Mouse (Mus musculus) liver, embryonic 14.5 days (tissue): ENCODE results near the gene Shisa5. TPM values are rescaled to one million over a fixed set of nuclear protein-coding genes. Genes with fewer than 3 reads are reported as not detected.

Experiments
- ATAC-seq: fragments of 200-750 bp; cut with Nextera tagmentation; 2 replicates; pipeline ENCODE4 v1.8.0; 2017; ENCODE audit warnings: moderate number of reproducible peaks, mild to moderate bottlenecking, moderate library complexity; ENCODE audit not compliant: insufficient read depth
- DNase-seq, 3 experiments: peaks; one replicate each; pipeline ENCODE4 v3.0.0-alpha.2; 2012 to 2013; ENCODE audit warnings: low read depth in 3 of 3, low spot score in 3 of 3
- H3K27ac ChIP-seq: fragments of 300-500 bp; sonication (generic); 2 replicates; pipeline ENCODE4 v1.5.1; 2014; ENCODE audit warnings: moderate library complexity, mild to moderate bottlenecking, control low read depth, inconsistent platforms
- H3K27me3 ChIP-seq: fragments of 300-500 bp; sonication (generic); 2 replicates; pipeline ENCODE4 v1.6.1; 2014; ENCODE audit warnings: mild to moderate bottlenecking, low read length, moderate library complexity; ENCODE audit not compliant: control insufficient read depth, insufficient read depth
- H3K36me3 ChIP-seq: fragments of 300-500 bp; sonication (generic); replicated peaks from 2 replicates; pipeline ENCODE4 v1.6.1; 2014; ENCODE audit warnings: low read depth; ENCODE audit not compliant: control insufficient read depth, insufficient read depth
- H3K4me1 ChIP-seq, 2 experiments: fragments of 200-500 bp in 1 of 2; fragments of 300-500 bp in 1 of 2; sonication (generic) in 1 of 2; replicated peaks; 2 replicates each; pipeline ENCODE4 v1.6.1; 2012 to 2014; ENCODE audit warnings: antibody characterized with exemption in 1 of 2, inconsistent platforms in 1 of 2, low read length in 1 of 2; ENCODE audit not compliant: control insufficient read depth in 2 of 2, insufficient read depth in 2 of 2
- H3K4me2 ChIP-seq: fragments of 300-500 bp; sonication (generic); 2 replicates; pipeline ENCODE4 v1.6.1; 2014; ENCODE audit warnings: low read depth, mild to moderate bottlenecking, control low read depth, moderate library complexity
- H3K4me3 ChIP-seq, 2 experiments: fragments of 200-500 bp in 1 of 2; fragments of 300-500 bp in 1 of 2; sonication (generic) in 1 of 2; 2 replicates each; pipeline ENCODE4 v1.5.1; 2012 to 2014; ENCODE audit warnings: low read depth in 2 of 2, low read length in 2 of 2, mild to moderate bottlenecking in 2 of 2, control low read depth in 1 of 2, inconsistent platforms in 1 of 2, moderate library complexity in 1 of 2; ENCODE audit not compliant: insufficient read depth in 1 of 2
- H3K9ac ChIP-seq: fragments of 300-500 bp; sonication (generic); replicated peaks from 2 replicates; pipeline ENCODE4 v1.6.1; 2014; ENCODE audit warnings: mild to moderate bottlenecking, control low read depth, moderate library complexity
- H3K9me3 ChIP-seq: fragments of 300-500 bp; sonication (generic); 2 replicates; pipeline ENCODE4 v1.6.1; 2016; ENCODE audit warnings: low read length, mixed read lengths; ENCODE audit not compliant: control insufficient read depth
- CTCF ChIP-seq: IDR thresholded peaks from 2 replicates; pipeline ENCODE4 v1.5.1; 2016; ENCODE audit warnings: antibody characterized with exemption, low read depth, control low read depth
- EP300 ChIP-seq: IDR thresholded peaks from 2 replicates; pipeline ENCODE4 v1.6.1; 2016; ENCODE audit warnings: antibody characterized with exemption, low read depth
- WGBS: fragments of 180-500 bp; shearing (Covaris S2); extraction: QIAGEN DNeasy Blood & Tissue Kit; methylation state at CpG from one replicate; pipeline ENCODE4 v1.1.7; 2014; ENCODE audit not compliant: insufficient replicate concordance; 5-methylcytosine and 5-hydroxymethylcytosine counted together
- polyA plus RNA-seq, 2 experiments: library from polyadenylated mRNA; depleted of rRNA in 1 of 2; stranded (reverse) in 1 of 2; unstranded in 1 of 2; fragments of >200 nt; fragmentation: Nextera tagmentation in 1 of 2; extraction: Ambion mirVana in 1 of 2; gene quantifications; 2 replicates each; pipeline versions ENCODE4 v1.2.1 to v1.2.3; 2012 to 2014

Shisa5 gene
- polyA plus RNA-seq, 2 experiments: 14.9 to 16.0 TPM

GRCm38 (mm10) chr9:109052490-109053260, 14.3 kb downstream of the Shisa5 start:
- ATAC-seq (no peak), DNase-seq (no peak)
- peaks cover 0 to 10% of the 10 kb centered on the region in 2 experiments; a peak in 2 of 4 replicates for H3K4me1 ChIP-seq
- H3K4me3 ChIP-seq: no peak overlapping the region
- 80% methylated on average over 9 of the region's 9 CpGs for WGBS
- no peaks in the 10 kb centered on the region for H3K9me3 ChIP-seq
- no peak overlapping the region for H3K27ac ChIP-seq
- no peaks in the 10 kb centered on the region for H3K27me3 ChIP-seq
- no peak overlapping the region for H3K9ac ChIP-seq
- TF ChIP-seq EP300: no peak
- TF ChIP-seq CTCF: no peak
- no peak overlapping the region for H3K4me2 ChIP-seq
- H3K36me3 ChIP-seq: no peaks in the 10 kb centered on the region; the same call in 1 of the 2 replicates

- no peak for TF ChIP-seq EP300
- TF ChIP-seq CTCF: no peak
- 66% methylated on average over 3 of the region's 3 CpGs for WGBS
These were observed 15.0 kb downstream of the Shisa5 start for GRCm38 (mm10) chr9:109053366-109053765.

GRCm38 (mm10) chr9:109053851-109054250, 15.5 kb downstream of the Shisa5 start:
- H3K4me2 ChIP-seq: no peak overlapping the region
- ATAC-seq (no peak), DNase-seq (no peak)
- H3K27ac ChIP-seq: no peak overlapping the region
- no peak overlapping the region for H3K4me3 ChIP-seq
- peaks cover 5% of the 10 kb centered on the region for H3K36me3 ChIP-seq
- TF ChIP-seq EP300: no peak
- no peak for TF ChIP-seq CTCF
- 56% methylated on average over 6 of the region's 6 CpGs for WGBS
- H3K9me3 ChIP-seq: no peaks in the 10 kb centered on the region
- no peaks in the 10 kb centered on the region for H3K27me3 ChIP-seq
- peaks cover 2 to 13% of the 10 kb centered on the region in 2 experiments; a peak in 2 of 4 replicates for H3K4me1 ChIP-seq
- H3K9ac ChIP-seq: no peak overlapping the region

More at GRCm38 (mm10) chr9:109053366-109053765, 15.0 kb downstream of the Shisa5 start:
- H3K36me3 ChIP-seq: peaks cover 5% of the 10 kb centered on the region
- ATAC-seq (no peak), DNase-seq (no peak)
- H3K27ac ChIP-seq: no peak overlapping the region
- H3K27me3 ChIP-seq: no peaks in the 10 kb centered on the region
- H3K4me1 ChIP-seq: peaks cover 0 to 10% of the 10 kb centered on the region in 2 experiments; a peak in 2 of 4 replicates
- H3K4me3 ChIP-seq: no peak overlapping the region
- H3K9ac ChIP-seq: no peak overlapping the region
- no peak overlapping the region for H3K4me2 ChIP-seq
- no peaks in the 10 kb centered on the region for H3K9me3 ChIP-seq

- Histone ChIP-seq H3K9ac (no peak overlapping the region; the same call in 1 of the 2 replicates), H3K27me3 (no peaks in the 10 kb centered on the region), H3K27ac (no peak overlapping the region; the same call in none of the 2 replicates), H3K4me1 (peaks cover 4 to 15% of the 10 kb centered on the region in 2 experiments; a peak in 2 of 4 replicates), H3K36me3 (peaks cover 5% of the 10 kb centered on the region), H3K9me3 (no peaks in the 10 kb centered on the region), H3K4me3 (peak overlapping the region; percentile 26 to 43), H3K4me2 (peak overlapping the region; percentile 56)
- TF ChIP-seq EP300 (no peak), CTCF (no peak)
- DNase-seq (peak; percentile 51 to 66 (median 56)), ATAC-seq (peak; percentile 34)
- WGBS: 3% methylated on average over 7 of the region's 7 CpGs
These were observed 16.3 kb downstream of the Shisa5 start for GRCm38 (mm10) chr9:109054712-109055111.
